Mouse (Mus musculus) urinary bladder, postnatal 10 days (tissue): ENCODE results near the gene Adam12.

Experiments used
- DNase-seq: peaks from one replicate; pipeline ENCODE4 v3.0.0; 2022; ENCODE audit warnings: low spot score

Adam12 gene

DNA sequence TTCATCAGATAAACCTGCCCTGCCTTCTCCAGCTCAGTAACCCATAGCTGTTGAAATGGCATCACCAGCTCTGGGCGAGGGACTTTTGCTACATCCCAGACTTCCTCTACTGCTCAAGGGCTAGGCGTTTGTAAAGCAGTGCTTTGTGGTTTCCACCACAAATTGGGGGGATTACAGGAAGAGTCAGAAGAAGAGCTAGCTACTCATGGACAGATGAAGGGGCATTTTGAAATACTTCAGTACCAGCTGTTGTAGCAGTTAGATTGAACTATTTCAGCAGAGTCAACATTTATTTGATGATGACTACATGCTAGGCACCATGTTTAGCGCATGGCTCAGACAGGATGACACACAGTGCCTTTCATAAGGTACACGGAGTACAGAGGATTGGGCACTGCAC, 361.7 kb downstream of the Adam12 start:
- no peak for DNase-seq

GRCm38 (mm10) chr7:133863684-133864083, 368.3 kb downstream of the Adam12 start:
- no peak for DNase-seq

DNA sequence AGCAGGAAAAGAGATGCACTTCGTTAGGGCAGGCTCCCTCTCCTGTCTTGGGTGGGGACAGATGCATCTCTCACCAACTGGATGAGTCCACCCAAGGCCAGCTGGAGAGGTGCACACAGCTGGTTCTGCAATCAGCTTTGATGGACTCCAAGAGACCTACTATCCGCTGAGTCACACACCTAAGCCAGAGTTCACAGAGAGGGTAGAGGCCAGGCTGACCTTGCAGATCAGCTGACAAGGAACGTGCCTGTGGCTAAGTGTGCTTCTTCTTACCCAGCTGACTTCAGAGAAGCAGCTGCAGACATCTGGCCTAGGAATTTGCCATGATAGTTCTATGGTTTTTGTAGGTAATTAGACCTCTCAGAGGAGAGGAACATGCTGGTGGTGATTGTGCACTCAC, 368.8 kb downstream of the Adam12 start:
- no peak for DNase-seq

DNA sequence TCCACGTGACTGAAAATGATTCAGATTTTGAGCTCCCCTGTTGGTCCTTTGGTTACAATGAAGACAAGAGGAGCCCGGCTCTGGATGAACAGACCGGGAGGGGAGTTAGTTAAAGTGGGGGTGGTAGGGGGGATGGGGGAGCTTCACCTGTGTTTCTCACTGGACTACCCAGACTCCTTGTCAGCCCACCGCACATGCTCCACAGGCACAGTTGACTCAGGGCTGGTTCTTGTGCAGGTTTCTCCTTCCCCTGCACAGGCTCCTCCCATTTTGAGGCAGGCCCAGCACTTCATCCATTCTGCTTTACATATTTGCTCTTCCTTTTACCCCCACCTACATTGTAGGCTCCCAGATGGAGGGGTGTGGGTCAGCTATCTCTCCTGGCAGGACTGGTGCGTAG, 369.2 kb downstream of the Adam12 start:
- no peak for DNase-seq

- DNase-seq: no peak
These were observed 369.7 kb downstream of the Adam12 start for GRCm38 (mm10) chr7:133862233-133862632.

- DNase-seq: no peak
These were observed 372.4 kb downstream of the Adam12 start for GRCm38 (mm10) chr7:133859548-133859947.

DNA sequence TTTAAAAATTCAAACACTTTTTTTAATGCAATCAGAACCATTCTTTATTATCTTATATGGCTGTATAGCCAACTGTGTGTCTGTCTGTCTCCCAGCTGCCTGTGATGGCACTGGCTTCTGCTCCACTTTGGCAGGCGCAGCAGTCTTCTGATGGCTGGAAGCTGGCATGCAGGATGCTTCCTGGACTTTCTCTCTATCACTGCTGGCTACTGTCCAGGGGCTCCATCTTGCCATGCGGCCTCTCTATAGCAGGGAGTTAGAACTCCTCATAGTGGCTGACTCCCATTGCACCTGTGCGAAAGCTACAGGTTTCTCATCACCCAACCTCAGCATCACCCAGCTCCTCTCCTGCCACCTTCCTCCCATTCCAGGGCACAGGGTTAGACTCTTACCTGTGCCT, 373.4 kb downstream of the Adam12 start:
- no peak for DNase-seq

- no peak for DNase-seq
These were observed 375.7 kb downstream of the Adam12 start for GRCm38 (mm10) chr7:133856278-133856677.

DNA sequence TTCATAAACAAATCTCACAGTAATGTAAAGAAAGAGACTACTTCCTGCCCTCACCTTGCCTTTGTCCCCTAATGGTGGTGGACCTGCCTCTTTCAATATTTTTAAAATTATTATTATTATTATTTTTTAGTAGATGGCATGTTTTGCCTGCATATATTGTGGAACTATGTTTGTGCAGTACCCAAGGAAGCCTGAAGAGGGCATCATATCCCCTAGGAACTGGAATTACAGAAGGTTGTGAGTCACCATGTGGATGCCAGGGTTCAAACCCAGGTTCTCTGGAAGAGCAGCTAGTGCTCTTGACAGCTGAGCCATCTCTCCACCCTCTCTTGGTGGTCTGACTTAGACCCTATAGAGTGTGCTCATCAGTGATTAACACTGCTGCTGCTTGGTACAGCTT, 381.2 kb downstream of the Adam12 start:
- DNase-seq: no peak

DNA sequence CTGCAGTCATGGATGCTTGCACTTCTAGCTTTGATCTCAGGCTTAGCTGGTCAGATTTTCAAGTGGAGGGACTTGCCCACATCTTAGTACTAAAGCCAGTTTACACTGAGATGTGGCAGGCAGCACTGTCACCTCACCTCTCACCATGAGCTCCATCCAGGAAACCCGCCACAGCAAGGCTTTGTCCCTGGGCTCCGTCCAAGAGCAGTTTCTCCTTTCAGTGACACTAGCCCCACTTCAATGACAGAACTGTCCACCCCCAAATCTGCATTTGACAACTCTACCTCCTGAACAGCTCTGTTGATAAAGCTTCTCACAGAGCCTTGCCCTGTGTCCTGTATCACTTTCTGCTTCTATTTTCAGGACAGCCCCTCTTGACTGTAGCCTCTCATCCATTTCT, 383.8 kb downstream of the Adam12 start:
- DNase-seq: no peak

DNA sequence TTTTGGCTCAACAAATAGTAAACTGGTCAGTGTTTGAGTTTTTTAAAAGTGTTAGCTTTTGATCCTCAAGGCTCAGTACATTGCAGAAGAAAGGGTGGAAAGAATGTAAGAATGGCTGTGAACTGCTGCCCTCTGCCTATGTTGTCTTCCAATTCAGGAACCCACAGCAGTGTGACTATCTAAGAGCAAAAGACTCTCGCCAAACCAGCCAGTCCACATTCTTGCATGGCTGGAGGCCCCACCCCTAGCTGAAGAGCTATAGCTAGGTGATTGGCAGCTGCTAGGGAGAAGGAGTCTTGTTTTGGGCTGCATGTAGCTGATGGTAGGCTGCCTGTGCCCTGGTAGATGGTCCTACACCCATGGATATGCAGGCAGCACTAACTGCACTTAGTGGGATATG, 384.8 kb downstream of the Adam12 start:
- DNase-seq: no peak

GRCm38 (mm10) chr7:133842079-133842478, 389.9 kb downstream of the Adam12 start:
- DNase-seq: no peak

GRCm38 (mm10) chr7:133839546-133839945, 392.4 kb downstream of the Adam12 start:
- no peak for DNase-seq
